Mouse (Mus musculus) hindbrain, postnatal 0 days (tissue): ENCODE data around the gene Irak3. TPM values are rescaled to one million over a fixed set of nuclear protein-coding genes. Genes with fewer than 3 reads are reported as not detected.

Experiments
- ATAC-seq: fragments of 200-750 bp; cut with Nextera tagmentation; 2 replicates; pipeline ENCODE4 v1.8.0; 2017; ENCODE audit warnings: mild to moderate bottlenecking, moderate TSS enrichment, moderate library complexity
- DNase-seq: peaks from one replicate; pipeline ENCODE4 v3.0.0-alpha.2; 2015; ENCODE audit warnings: low spot score
- H3K27ac ChIP-seq: fragments of 300-500 bp; sonication (generic); 2 replicates; pipeline ENCODE4 v1.5.1; 2014; ENCODE audit warnings: mild to moderate bottlenecking
- H3K27me3 ChIP-seq: fragments of 300-500 bp; sonication (generic); 2 replicates; pipeline ENCODE4 v1.6.1; 2014; ENCODE audit warnings: low read length, mixed read lengths; ENCODE audit not compliant: insufficient read depth
- H3K36me3 ChIP-seq: fragments of 300-500 bp; sonication (generic); 2 replicates; pipeline ENCODE4 v1.6.1; 2014; ENCODE audit warnings: low read length, mixed read lengths; ENCODE audit not compliant: insufficient read depth
- H3K4me1 ChIP-seq: fragments of 300-500 bp; sonication (generic); 2 replicates; pipeline ENCODE4 v1.6.1; 2014; ENCODE audit warnings: antibody characterized with exemption, low read length, mixed read lengths; ENCODE audit not compliant: insufficient read depth
- H3K4me2 ChIP-seq: fragments of 300-500 bp; sonication (generic); 2 replicates; pipeline ENCODE4 v1.6.1; 2014; ENCODE audit warnings: low read depth, mild to moderate bottlenecking, low read length, moderate library complexity, mixed read lengths
- H3K4me3 ChIP-seq: fragments of 300-500 bp; sonication (generic); 2 replicates; pipeline ENCODE4 v1.5.1; 2014; ENCODE audit warnings: low read length
- H3K9ac ChIP-seq: fragments of 300-500 bp; sonication (generic); replicated peaks from 2 replicates; pipeline ENCODE4 v1.6.1; 2014; ENCODE audit warnings: mild to moderate bottlenecking, low read length, moderate library complexity, mixed read lengths
- H3K9me3 ChIP-seq: fragments of 300-500 bp; sonication (generic); 2 replicates; pipeline ENCODE4 v1.6.1; 2016; ENCODE audit warnings: low read length, mixed read lengths
- CTCF ChIP-seq: IDR thresholded peaks from 2 replicates; pipeline ENCODE4 v1.5.1; 2016; ENCODE audit warnings: antibody characterized with exemption, control low read depth, low read depth
- WGBS: fragments of 180-500 bp; shearing (Covaris S2); extraction: QIAGEN DNeasy Blood & Tissue Kit; methylation state at CpG from one replicate; pipeline ENCODE4 v1.1.7; 2014; 5-methylcytosine and 5-hydroxymethylcytosine counted together
- polyA plus RNA-seq: library from polyadenylated mRNA; unstranded; fragments of >200 nt; fragmentation: Nextera tagmentation; extraction: Ambion mirVana; gene quantifications from 2 replicates; pipeline ENCODE4 v1.2.1, GENCODE M21; 2015
- total RNA-seq: library from RNA; depleted of rRNA; stranded (reverse); fragments of >200 nt; gene quantifications from 2 replicates; pipeline ENCODE4 v1.2.3, GENCODE M21; 2014; rRNA removed

The Irak3 gene
- total and polyA plus RNA-seq, 2 experiments from 2014 or later: 0.41 TPM; not detected in 1

- no peak for ATAC-seq
- no peaks in the 10 kb centered on the region for H3K9me3 ChIP-seq
- WGBS: 92% methylated on average over 12 of the region's 12 CpGs
- no peak overlapping the region for H3K9ac ChIP-seq
- no peak for DNase-seq
- H3K27ac ChIP-seq: no peak overlapping the region
- no peaks in the 10 kb centered on the region for H3K4me1 ChIP-seq
- no peaks in the 10 kb centered on the region for H3K27me3 ChIP-seq
- H3K4me2 ChIP-seq: no peak overlapping the region
- peaks cover 8% of the 10 kb centered on the region for H3K36me3 ChIP-seq
- H3K4me3 ChIP-seq: no peak overlapping the region
- no peak for TF ChIP-seq CTCF
These were observed 109.4 kb downstream of the Irak3 start for GRCm38 (mm10) chr10:120092548-120092947.

Other genes with a start within 250 kb of the Irak3 start
- gene Helb, start 89.1 kb downstream of the Irak3 start, total RNA-seq: 1.6 and 3.8 TPM in 2 replicates
- gene Helb, start 89.1 kb downstream of the Irak3 start, polyA plus RNA-seq: 2.1 and 2.2 TPM in 2 replicates
- gene Tmbim4, start 540 bp downstream of the Irak3 start, total RNA-seq: 67.6 and 92.7 TPM in 2 replicates
- gene Tmbim4, start 540 bp downstream of the Irak3 start, polyA plus RNA-seq: 140 and 143 TPM in 2 replicates
- 3.8 and 4.1 TPM in 2 replicates for gene Llph, start 24.9 kb upstream of the Irak3 start, total RNA-seq
- 37.0 and 43.3 TPM in 2 replicates for gene Llph, start 24.9 kb upstream of the Irak3 start, polyA plus RNA-seq